Mouse (Mus musculus) mouse trophoblast stem cell (cell line): ENCODE results near the gene Eprs.

Experiments
- in situ Hi-C, 2 experiments: fragments of 300-500 bp; cut with MseI, MboI; formaldehyde crosslinking; loops; 2 replicates in 1 of 2; 3 replicates in 1 of 2; pipeline ENCODE4 v1.15.1; 2025

The Eprs gene

DNA sequence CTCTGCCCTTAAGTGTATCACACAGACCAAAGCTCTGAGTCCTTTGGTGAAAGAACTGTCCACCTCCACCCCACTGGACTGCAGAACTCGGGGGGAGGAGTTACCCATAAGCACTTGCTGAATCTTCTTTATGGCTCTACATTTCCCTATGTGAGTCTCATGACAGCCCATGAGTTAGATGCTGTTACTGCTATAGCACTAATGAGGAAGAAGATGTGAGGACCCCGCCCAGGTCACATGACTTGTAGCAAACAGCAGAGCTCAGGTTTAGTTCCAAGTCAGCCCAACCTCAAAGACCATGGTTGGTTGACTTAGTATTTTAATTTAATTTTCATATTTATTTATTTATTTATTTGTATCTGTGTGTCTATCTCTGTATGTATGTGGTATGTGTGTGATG is 86.9 kb downstream of the Eprs start:
- in situ Hi-C loops: no loop called here

DNA sequence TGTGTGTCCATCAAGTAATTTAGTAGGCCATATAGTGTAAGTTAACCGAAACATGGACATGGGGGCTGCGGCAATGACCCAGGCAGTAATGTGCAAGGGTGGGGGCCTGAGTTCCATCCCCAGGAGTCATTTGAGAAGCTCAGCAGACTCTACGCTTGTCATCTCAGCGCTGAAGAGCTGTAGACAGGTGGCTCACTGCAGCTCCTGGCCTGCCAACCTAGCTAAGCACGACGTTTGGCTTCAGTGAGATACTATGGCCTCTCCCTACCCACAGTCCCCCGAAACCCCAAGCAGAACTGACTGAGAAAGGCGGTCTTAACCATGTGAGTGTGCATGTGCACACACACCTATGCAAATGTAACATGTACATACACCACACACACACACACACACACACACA is 88.2 kb downstream of the Eprs start:
- in situ Hi-C loops: no loop called here

DNA sequence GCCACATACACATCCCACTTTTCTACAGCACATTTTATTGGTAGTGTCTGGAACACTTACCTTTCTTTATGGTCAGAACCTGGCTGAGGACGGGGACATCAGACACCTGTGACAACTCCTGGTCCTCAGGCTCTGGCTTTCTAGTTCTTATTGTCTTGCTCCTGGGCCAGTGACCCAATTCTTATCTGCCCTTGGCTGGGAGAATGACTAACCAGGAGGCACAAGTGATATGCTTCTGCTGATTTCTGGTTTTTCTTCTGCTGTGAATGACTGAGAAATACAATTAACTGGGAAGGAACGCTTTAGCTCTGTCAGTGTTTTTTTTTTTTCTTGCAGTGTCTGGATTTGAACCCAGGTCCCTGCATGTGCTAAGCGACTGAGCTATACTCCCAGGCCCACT is 88.7 kb downstream of the Eprs start:
- in situ Hi-C loops: no loop called here

DNA sequence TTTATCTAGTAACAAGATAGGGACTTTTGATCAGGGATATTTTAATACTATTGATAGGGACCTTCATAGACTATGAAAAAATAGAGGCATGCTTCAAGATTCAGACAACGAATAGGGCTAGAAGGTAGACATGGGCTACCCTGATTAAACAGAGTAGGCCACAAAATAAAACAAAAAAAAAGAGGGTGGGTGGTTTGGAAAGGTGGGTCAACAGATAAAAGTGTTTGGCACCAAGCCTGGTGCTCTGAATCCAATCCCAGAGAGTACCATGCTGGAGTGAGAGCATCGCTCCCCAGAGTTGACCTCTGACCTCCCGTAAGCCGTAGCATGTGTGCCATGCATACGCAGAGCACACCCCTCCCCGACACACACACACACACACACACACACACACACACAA is 89.6 kb downstream of the Eprs start:
- in situ Hi-C loops: no loop called here

DNA sequence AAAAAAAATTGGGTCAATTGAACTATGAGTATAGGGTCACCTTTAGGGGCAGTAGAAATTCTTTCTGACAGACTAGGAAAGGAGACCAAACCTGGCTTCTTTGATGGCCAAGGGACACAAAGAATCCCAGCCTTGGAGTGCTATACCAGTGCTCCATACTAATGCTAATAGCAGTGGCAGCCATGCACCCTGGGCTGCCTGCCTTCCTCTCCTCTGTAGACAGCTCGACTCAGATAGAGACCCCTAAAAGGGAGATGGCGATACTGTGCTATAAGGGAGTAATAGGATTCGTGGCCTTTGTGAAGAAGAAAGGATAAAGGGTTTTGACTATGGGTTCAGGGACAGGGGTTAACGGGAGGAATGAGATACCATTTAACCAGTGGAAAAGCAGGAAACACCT is 91.3 kb downstream of the Eprs start:
- in situ Hi-C loops: no loop called here

DNA sequence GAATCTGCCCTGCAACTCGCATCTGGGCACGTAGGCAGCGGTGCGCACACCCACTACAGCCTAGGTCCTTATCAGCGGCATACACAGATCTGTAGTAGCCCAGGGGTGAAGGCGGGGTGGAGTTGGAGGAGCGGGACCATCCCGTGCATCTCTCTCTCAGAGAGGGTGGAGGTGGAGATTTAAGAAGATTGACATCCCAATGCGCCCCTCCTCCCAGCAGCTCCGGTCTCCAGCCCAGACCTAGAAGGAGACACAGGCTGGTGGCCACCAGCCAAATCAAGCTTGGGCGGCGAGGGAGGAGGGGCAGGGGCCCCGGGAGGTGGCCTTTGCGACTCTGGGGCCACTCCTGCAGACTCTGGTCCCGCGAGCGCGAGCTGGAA is 91.7 kb downstream of the Eprs start, which contains the start of gene Slc30a10:
Slc30a10 (plus strand) TSS at position 274 of the 380 bp plus-strand sequence.
- in situ Hi-C loops: no loop called here

DNA sequence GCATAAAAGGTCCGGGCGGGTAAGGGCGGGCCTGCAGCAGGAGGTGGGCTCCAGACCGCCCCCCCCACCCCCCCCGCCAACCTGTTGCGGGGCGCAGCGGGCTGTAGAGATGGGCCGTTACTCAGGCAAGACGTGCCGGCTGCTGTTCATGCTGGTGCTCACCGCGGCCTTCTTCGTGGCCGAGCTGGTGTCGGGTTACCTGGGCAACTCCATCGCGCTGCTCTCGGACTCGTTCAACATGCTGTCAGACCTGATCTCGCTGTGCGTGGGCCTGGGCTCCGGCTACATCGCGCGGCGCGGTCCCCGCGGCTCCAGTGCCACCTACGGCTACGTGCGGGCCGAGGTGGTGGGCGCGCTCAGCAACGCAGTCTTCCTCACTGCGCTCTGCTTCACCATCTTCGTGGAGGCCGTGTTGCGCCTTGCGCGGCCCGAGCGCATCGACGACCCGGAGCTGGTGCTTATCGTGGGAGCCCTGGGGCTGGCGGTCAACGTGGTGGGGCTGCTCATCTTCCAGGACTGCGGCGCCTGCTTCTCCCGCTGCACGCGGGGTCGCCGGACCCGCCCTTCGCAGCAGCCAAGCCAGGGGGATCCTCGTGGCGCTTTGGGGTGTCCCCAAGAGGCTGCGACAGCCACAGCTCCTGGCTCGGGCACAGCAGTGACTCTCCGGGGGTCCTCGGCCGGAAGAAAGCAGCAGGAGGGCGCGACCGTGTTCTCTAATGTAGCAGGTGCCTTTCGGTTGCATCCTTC is 92.3 kb downstream of the Eprs start:
- in situ Hi-C loops: no loop called here

DNA sequence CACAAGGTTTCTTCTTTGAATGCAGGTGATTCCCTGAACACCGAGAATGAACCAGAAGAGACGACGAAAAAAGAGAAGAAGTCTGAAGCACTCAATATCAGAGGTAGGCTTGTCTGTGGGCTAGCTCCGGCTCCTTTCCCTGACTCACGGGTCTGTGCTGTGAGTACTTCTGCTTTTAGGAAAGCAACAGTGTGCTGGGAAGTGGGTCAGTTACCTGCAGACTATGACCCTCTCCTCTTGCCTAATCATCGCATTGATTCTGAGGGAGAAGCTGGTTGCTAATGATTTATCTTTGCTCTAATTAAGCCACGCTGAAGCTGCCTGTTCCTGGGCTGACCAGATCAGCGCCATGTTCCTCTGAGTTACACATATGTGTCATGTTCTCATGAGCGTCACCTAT is 93.5 kb downstream of the Eprs start:
- in situ Hi-C loops: no loop called here

DNA sequence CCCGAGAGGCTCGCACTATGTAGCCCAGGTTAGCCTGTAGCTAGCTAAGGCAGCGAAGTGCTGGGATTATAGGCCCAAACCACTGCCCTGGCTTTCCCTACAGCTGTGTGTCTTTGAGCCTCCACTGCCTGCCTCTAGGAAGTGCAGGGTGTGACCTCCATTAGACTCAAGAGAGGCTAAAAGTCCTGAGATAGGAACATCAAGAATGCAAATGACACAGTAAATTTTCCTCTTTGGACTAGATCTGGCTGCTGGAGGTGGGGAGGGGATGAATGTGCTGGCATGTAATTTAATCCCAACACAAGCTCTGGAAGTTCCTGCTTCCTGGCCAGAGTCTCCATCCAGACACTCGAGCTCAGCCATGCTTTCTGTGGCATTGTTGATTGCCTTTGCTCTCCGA is 97.3 kb downstream of the Eprs start:
- in situ Hi-C loops: no loop called here

DNA sequence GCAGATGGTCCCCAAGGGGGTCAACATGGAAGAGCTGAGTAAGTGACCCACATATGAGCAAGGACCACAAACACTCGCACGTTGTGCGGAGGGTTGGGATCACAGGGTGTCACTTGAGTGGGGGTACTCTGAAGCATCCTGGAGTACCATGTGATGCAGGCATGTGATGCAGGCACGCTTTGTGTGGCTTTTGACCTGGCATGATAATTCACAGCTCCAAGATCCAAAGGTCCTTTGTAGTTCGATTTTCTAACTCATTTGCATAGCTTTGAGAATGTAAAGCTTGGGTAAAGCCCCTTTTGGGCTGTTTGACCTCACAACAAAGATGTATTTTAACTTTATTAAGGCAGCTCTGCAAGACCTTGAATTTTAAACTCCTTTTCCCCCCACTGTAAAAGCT is 100.0 kb downstream of the Eprs start:
- in situ Hi-C loops: no loop called here

DNA sequence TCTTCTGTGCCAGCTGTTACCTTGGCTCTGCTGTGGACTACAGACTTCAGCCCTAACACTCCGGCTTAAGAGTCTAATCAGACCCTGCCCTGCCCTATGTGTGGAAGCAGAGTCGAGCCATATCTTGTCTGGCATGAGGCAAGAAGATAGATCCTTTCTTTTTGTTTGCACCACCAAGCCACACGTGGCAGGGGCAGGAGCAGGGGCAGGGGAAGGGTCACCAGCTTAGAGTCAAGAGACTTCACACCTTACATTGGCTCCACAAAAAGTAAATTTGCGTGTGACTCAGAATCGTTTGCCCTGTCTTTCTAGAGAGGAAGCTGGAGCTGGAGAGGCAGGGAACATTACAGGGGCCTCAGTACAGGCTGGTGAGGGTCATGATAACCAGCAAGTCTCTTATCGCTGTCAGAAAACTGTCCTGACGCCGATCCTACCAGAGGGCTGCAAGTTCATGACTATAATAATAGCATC is 106.7 kb downstream of the Eprs start:
- in situ Hi-C loops: no loop called here

DNA sequence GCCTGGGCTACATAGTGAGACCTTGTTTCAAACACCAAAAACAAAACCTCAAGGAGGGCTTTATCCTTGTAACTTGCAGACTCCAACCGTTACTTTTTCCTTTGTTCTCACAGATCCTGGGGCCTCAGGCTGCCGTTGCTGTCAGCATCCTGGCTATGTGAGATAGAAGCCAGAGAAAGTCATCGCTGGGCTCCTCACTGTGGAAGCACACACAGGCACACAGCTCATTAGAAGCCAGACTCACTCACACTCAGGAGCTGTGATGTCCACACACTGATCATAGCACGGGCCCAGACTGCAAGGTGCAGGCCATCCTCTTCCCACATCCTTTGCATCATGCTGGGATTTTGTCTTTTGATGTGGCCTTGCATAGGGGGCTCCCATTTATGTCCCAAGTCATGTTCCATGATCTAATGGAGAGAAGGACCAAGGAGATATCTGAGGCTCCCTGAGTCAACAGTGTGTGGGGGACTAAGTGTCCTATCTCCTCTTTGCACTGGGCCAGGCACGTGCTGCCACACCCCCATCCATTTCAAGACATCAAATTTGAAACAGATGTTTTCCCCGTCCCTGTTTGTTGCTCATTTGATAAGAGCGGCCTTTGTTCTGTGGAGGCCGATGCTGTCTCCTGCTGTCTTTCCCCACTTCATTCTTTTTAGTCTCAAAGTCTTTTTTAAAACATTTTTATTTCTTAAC is 109.3 kb downstream of the Eprs start:
- in situ Hi-C loops: no loop called here

DNA sequence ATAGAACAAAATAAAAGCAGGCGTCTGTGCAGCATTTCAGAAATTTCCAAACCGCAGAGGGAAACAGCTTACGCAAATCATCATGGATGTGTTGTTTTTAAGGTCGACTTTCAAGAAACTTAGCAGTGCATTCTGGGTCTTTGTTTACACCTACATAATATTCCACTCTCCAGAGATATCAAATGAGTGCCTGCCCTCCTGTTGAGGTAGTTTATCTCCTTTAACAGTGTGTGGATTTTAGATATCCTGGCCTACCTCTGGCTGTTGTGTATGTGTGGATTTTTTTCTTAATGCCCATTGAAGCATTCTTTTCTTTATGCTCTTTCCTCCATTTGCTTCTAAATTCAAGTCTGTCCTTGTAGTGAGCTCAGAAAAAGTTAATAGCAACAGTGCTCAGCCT is 109.9 kb downstream of the Eprs start:
- in situ Hi-C loops: no loop called here

DNA sequence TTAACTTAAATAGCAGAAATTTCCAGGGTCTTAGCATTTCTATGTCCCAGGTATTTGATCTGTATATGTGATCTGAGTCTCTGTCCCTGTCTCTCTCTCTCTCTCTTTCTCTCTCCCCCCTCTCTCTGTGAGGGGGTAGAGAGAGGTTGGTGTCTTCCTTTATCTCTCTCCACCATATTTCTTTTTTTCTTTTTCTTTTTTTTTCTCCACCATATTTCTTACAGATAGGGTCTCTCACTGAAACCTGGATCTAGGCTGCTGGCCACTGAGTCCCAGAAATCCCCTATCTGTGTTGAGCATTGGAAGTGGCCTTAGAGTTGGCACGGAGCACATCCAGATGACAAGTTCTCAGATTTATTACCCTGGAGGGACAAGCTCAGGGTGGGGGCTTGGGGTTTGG is 110.6 kb downstream of the Eprs start:
- in situ Hi-C loops: no loop called here
